Mouse (Mus musculus) heart, embryonic 10.5 days (tissue): ENCODE measurements around the gene Gtf2ird2. TPM values are rescaled to one million over a fixed set of nuclear protein-coding genes. Genes with fewer than 3 reads are reported as not detected.

Experiments
- DNase-seq: peaks from one replicate; pipeline ENCODE4 v3.0.0-alpha.2; 2017; ENCODE audit warnings: low spot score
- H3K27ac ChIP-seq: fragments of 300-500 bp; sonication (generic); 2 replicates; pipeline ENCODE4 v1.5.1; 2016; ENCODE audit warnings: mild to moderate bottlenecking
- H3K27me3 ChIP-seq: fragments of 300-500 bp; sonication (generic); 2 replicates; pipeline ENCODE4 v1.6.1; 2016; ENCODE audit warnings: mild to moderate bottlenecking; ENCODE audit not compliant: poor library complexity, insufficient read depth, severe bottlenecking
- H3K36me3 ChIP-seq: fragments of 300-500 bp; sonication (generic); 2 replicates; pipeline ENCODE4 v1.6.1; 2016; ENCODE audit warnings: mild to moderate bottlenecking, moderate library complexity
- H3K4me1 ChIP-seq: fragments of 300-500 bp; sonication (generic); 2 replicates; pipeline ENCODE4 v1.6.1; 2016; ENCODE audit warnings: mild to moderate bottlenecking
- H3K4me3 ChIP-seq: fragments of 300-500 bp; sonication (generic); 2 replicates; pipeline ENCODE4 v1.5.1; 2016; ENCODE audit warnings: mild to moderate bottlenecking, moderate library complexity
- H3K9me3 ChIP-seq: fragments of 300-500 bp; sonication (generic); 2 replicates; pipeline ENCODE4 v1.6.1; 2016; ENCODE audit warnings: mild to moderate bottlenecking, moderate library complexity
- WGBS: fragments of 180-500 bp; shearing (Covaris S2); methylation state at CpG from one replicate; pipeline ENCODE4 v1.1.7; 2016; 5-methylcytosine and 5-hydroxymethylcytosine counted together
- polyA plus RNA-seq: library from polyadenylated mRNA; unstranded; fragments of >200 nt; fragmentation: Nextera tagmentation; extraction: Ambion mirVana; gene quantifications from 2 replicates; pipeline ENCODE4 v1.2.1, GENCODE M21; 2016

Gtf2ird2 gene
- polyA plus RNA-seq, 1 experiment from 2014 or later: 5.4 TPM

GRCm38 (mm10) chr5:134265890-134266289 lies 82.1 kb downstream of the Gtf2ird2 start:
- H3K36me3 ChIP-seq: peaks cover 99% of the 10 kb centered on the region
- no peaks in the 10 kb centered on the region for H3K9me3 ChIP-seq
- H3K4me1 ChIP-seq: no peaks in the 10 kb centered on the region
- no peak overlapping the region for H3K4me3 ChIP-seq
- no peaks in the 10 kb centered on the region for H3K27me3 ChIP-seq
- no peak overlapping the region for H3K27ac ChIP-seq
- WGBS: 72% methylated on average over 2 of the region's 2 CpGs
- DNase-seq: no peak

DNA sequence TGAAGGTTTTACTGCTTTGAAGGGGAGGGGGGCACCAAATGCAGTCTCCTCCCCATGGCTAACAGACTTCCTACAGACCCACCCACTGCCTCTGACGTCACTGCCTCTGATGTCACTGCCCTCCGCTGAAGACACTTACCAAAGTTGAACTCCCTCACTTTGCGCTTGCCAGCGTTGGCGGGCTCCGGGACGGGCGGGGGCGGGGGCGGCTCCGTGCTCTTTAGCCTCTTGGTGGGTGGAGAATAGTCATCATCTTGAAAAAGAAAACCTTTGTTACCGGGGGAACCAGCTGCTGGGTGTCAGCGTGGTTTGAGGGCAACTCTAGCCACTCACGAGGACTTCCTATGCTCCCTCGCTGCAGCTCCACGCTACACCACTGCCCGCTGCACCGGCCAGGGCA lies 82.6 kb downstream of the Gtf2ird2 start:
- Histone ChIP-seq H3K36me3 (peaks cover 99% of the 10 kb centered on the region), H3K9me3 (no peaks in the 10 kb centered on the region), H3K27me3 (no peaks in the 10 kb centered on the region), H3K27ac (no peak overlapping the region), H3K4me1 (no peaks in the 10 kb centered on the region), H3K4me3 (no peak overlapping the region)
- no peak for DNase-seq
- 88% methylated on average over 18 of the region's 18 CpGs for WGBS

DNA sequence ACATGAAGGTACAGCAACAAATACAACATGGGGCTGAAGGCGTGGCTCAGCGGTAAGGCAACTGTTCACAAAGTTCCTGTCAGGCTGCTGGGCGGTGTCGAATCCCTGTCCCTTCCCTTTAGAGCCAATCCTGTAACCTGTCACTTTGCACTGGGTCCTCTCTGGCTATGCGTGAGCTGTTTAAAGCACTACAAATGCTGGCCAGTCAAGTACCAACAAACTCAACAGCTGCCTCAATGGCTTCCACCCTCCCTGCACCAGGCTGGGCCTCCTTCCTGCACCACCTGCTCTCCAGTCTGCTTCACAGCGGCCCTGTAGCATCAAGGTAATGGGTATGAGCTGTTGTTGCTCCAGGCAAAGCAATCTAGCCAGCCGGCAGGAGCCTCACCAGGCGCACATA lies 84.9 kb downstream of the Gtf2ird2 start:
- 96% methylated on average over 8 of the region's 8 CpGs for WGBS

GRCm38 (mm10) chr5:134269751-134270150 lies 85.9 kb downstream of the Gtf2ird2 start:
- H3K27ac ChIP-seq: no peak overlapping the region
- 94% methylated on average over 5 of the region's 5 CpGs for WGBS

More for the DNA sequence above, 84.9 kb downstream of the Gtf2ird2 start:
- no peak for DNase-seq
- no peak overlapping the region for H3K27ac ChIP-seq
- no peak overlapping the region for H3K4me3 ChIP-seq
- no peaks in the 10 kb centered on the region for H3K9me3 ChIP-seq
- H3K27me3 ChIP-seq: no peaks in the 10 kb centered on the region
- no peaks in the 10 kb centered on the region for H3K4me1 ChIP-seq
- peaks cover 99% of the 10 kb centered on the region for H3K36me3 ChIP-seq

GRCm38 (mm10) chr5:134270566-134270965 lies 86.7 kb downstream of the Gtf2ird2 start:
- WGBS: 94% methylated on average over 4 of the region's 4 CpGs
- H3K4me3 ChIP-seq: no peak overlapping the region
- no peaks in the 10 kb centered on the region for H3K9me3 ChIP-seq
- H3K36me3 ChIP-seq: peaks cover 97% of the 10 kb centered on the region
- no peak overlapping the region for H3K27ac ChIP-seq
- no peaks in the 10 kb centered on the region for H3K27me3 ChIP-seq
- H3K4me1 ChIP-seq: no peaks in the 10 kb centered on the region
- DNase-seq: no peak

More at GRCm38 (mm10) chr5:134269751-134270150, 85.9 kb downstream of the Gtf2ird2 start:
- no peaks in the 10 kb centered on the region for H3K27me3 ChIP-seq
- DNase-seq: no peak
- H3K36me3 ChIP-seq: peaks cover 97% of the 10 kb centered on the region
- H3K4me3 ChIP-seq: no peak overlapping the region
- H3K4me1 ChIP-seq: no peaks in the 10 kb centered on the region
- H3K9me3 ChIP-seq: no peaks in the 10 kb centered on the region

DNA sequence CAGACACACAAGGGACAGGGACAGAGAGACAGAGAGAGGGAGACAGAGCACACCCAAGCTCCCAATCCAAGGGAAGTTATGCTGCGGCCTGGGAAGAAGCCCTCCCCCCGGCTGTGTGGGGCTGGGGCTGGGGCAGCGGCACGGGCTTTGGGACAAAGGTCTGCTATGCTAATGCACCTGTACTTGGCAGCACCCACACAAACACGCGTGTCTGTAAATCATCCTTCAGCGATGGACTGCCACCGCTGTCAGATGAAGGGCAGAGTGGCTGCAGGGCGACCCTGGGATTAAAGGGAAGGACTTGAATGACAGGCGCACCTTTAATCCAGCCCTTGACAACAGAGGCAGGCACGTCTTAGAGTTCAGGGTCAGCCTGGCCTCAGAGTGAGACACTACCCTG lies 87.6 kb downstream of the Gtf2ird2 start:
- no peak for DNase-seq
- H3K27ac ChIP-seq: no peak overlapping the region
- H3K4me3 ChIP-seq: no peak overlapping the region
- 94% methylated on average over 11 of the region's 11 CpGs for WGBS
- H3K36me3 ChIP-seq: peaks cover 97% of the 10 kb centered on the region
- no peaks in the 10 kb centered on the region for H3K9me3 ChIP-seq
- H3K27me3 ChIP-seq: no peaks in the 10 kb centered on the region
- no peaks in the 10 kb centered on the region for H3K4me1 ChIP-seq

DNA sequence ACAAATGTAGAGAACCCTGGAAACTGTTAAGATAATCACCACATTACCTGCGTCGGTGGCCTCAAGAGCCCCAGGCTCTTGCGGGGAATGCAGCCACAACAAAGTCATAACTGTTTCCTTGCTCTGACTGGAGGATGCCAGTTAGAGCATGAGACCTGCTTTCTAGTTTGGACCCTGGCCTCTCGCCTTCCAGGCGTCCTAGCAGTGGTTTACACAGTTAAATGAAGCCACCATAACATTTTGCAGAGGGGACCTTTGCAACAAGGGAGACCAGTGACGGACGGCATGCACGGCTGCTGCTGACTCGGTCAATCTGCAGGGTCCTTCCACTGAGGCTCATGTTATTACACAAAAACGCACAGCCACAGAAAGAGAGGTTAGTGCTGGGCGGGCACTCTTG lies 88.9 kb downstream of the Gtf2ird2 start:
- H3K27ac ChIP-seq: no peak overlapping the region
- H3K4me3 ChIP-seq: no peak overlapping the region
- H3K36me3 ChIP-seq: peaks cover 96% of the 10 kb centered on the region
- H3K27me3 ChIP-seq: no peaks in the 10 kb centered on the region
- no peaks in the 10 kb centered on the region for H3K9me3 ChIP-seq
- DNase-seq: no peak
- no peaks in the 10 kb centered on the region for H3K4me1 ChIP-seq
- 88% methylated on average over 11 of the region's 11 CpGs for WGBS

DNA sequence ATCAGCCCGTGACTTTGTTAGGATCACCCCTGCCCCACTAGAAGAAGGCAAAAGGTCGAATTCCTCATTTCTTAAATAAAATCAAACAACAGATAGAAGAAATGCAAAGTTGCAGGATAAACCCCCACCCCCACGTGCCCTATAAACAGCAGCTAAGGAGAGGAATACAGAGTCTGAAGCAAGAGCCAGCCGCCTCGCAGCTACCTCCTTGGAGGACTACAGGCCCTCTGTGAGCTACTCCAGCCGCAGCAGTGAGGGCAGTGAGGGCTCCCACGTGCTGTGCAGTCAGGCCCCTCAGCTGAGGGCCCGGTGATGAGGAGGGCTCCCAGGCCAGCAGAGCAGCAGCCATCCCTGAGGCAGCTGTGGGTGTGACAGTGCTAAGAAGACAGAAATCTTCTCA lies 89.9 kb downstream of the Gtf2ird2 start:
- H3K4me1 ChIP-seq: no peaks in the 10 kb centered on the region
- no peak overlapping the region for H3K4me3 ChIP-seq
- WGBS: 87% methylated on average over 8 of the region's 8 CpGs
- no peaks in the 10 kb centered on the region for H3K27me3 ChIP-seq
- H3K36me3 ChIP-seq: peaks cover 96% of the 10 kb centered on the region
- DNase-seq: no peak
- no peak overlapping the region for H3K27ac ChIP-seq
- no peaks in the 10 kb centered on the region for H3K9me3 ChIP-seq

Other genes with a start within 250 kb of the Gtf2ird2 start
- gene Castor2, start 84.3 kb upstream of the Gtf2ird2 start, polyA plus RNA-seq: 5.1 and 5.8 TPM in 2 replicates
- gene Rcc1l, start 7.2 kb upstream of the Gtf2ird2 start, polyA plus RNA-seq: 32.9 and 36.7 TPM in 2 replicates
- 0.96 and 2.2 TPM in 2 replicates for gene Ncf1, start 45.6 kb downstream of the Gtf2ird2 start, polyA plus RNA-seq
- 130 and 141 TPM in 2 replicates for gene Gtf2i, start 130.7 kb downstream of the Gtf2ird2 start, polyA plus RNA-seq